Mouse (Mus musculus) limb, embryonic 14.5 days (tissue): ENCODE measurements around the gene Mecom. TPM values are rescaled to one million over a fixed set of nuclear protein-coding genes. Genes with fewer than 3 reads are reported as not detected.
A peak's percentile ranks its signal among the peaks of the same experiment; 100 is the strongest.

Source experiments
- ATAC-seq: fragments of 200-750 bp; cut with Nextera tagmentation; 2 replicates; pipeline ENCODE4 v1.8.0; 2017; ENCODE audit warnings: low read depth, moderate number of reproducible peaks, moderate TSS enrichment; ENCODE audit not compliant: low FRiP score
- DNase-seq: peaks from one replicate; pipeline ENCODE4 v3.0.0-alpha.2; 2015; ENCODE audit warnings: low spot score
- H3K27ac ChIP-seq: fragments of 300-500 bp; sonication (generic); replicated peaks from 2 replicates; pipeline ENCODE4 v1.5.1; 2014; ENCODE audit warnings: low read depth, mild to moderate bottlenecking, low read length, moderate library complexity, mixed read lengths
- H3K27me3 ChIP-seq: fragments of 300-500 bp; sonication (generic); 2 replicates; pipeline ENCODE4 v1.6.1; 2014; ENCODE audit warnings: low read length, mixed read lengths; ENCODE audit not compliant: control insufficient read depth, insufficient read depth
- H3K36me3 ChIP-seq: fragments of 300-500 bp; sonication (generic); 2 replicates; pipeline ENCODE4 v1.6.1; 2014; ENCODE audit warnings: mild to moderate bottlenecking, low read length, moderate library complexity, mixed read lengths; ENCODE audit not compliant: control insufficient read depth, insufficient read depth
- H3K4me1 ChIP-seq: fragments of 300-500 bp; sonication (generic); 2 replicates; pipeline ENCODE4 v1.6.1; 2014; ENCODE audit warnings: antibody characterized with exemption, low read length, mixed read lengths; ENCODE audit not compliant: control insufficient read depth, insufficient read depth
- H3K4me2 ChIP-seq: fragments of 300-500 bp; sonication (generic); replicated peaks from 2 replicates; pipeline ENCODE4 v1.6.1; 2014; ENCODE audit warnings: low read depth, mild to moderate bottlenecking, low read length, moderate library complexity; ENCODE audit not compliant: severe bottlenecking
- H3K4me3 ChIP-seq: fragments of 300-500 bp; sonication (generic); replicated peaks from 2 replicates; pipeline ENCODE4 v1.5.1; 2014; ENCODE audit warnings: low read length
- H3K9ac ChIP-seq: fragments of 300-500 bp; sonication (generic); 2 replicates; pipeline ENCODE4 v1.6.1; 2014; ENCODE audit warnings: mild to moderate bottlenecking, low read depth, low read length, moderate library complexity; ENCODE audit not compliant: severe bottlenecking
- H3K9me3 ChIP-seq: fragments of 300-500 bp; sonication (generic); 2 replicates; pipeline ENCODE4 v1.6.1; 2016; ENCODE audit warnings: low read length; ENCODE audit not compliant: control insufficient read depth
- POLR2A ChIP-seq: fragments of 200-500 bp; IDR thresholded peaks from 2 replicates; pipeline ENCODE4 v1.8.0; 2012; ENCODE audit warnings: inconsistent platforms, mild to moderate bottlenecking, moderate library complexity, borderline replicate concordance; ENCODE audit not compliant: insufficient read depth, insufficient read length; ENCODE audit errors: extremely low read depth
- WGBS: fragments of 180-500 bp; shearing (Covaris S2); extraction: QIAGEN DNeasy Blood & Tissue Kit; methylation state at CpG from one replicate; pipeline ENCODE4 v1.1.7; 2014; 5-methylcytosine and 5-hydroxymethylcytosine counted together
- polyA plus RNA-seq, 2 experiments: library from polyadenylated mRNA; depleted of rRNA in 1 of 2; stranded (reverse) in 1 of 2; unstranded in 1 of 2; fragments of >200 nt; fragmentation: Nextera tagmentation in 1 of 2; extraction: Ambion mirVana in 1 of 2; gene quantifications; 2 replicates each; pipeline versions ENCODE4 v1.2.1 to v1.2.3; 2012 to 2014

Mecom gene
- polyA plus RNA-seq, 2 experiments: 35.8 to 42.2 TPM

DNA sequence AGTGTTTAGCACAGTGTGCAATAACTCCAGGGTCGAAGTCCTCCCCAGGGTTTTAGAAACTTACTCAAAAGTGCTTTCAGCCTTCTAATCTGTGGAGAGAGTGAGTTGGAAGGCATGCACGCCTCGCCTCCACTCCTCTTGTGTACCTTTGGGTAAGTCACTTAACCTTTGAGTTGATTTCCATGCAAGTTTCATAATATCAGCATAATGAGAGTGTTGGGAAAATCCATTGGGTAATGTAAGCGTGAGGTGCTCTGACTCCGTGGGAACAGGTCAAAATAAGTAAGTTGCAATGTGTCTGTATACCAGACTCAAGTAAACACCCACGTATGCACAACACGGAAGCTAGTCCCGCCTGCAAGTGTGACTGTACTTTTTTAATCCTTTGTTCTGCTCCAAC is 528.4 kb downstream of the Mecom start:
- WGBS: 66% methylated on average over 8 of the region's 8 CpGs
- H3K36me3 ChIP-seq: no peaks in the 10 kb centered on the region
- no peak for ATAC-seq
- no peak overlapping the region for H3K9ac ChIP-seq
- H3K4me3 ChIP-seq: no peak overlapping the region
- no peak for DNase-seq
- no peak overlapping the region for H3K4me2 ChIP-seq
- no peak for TF ChIP-seq POLR2A
- no peaks in the 10 kb centered on the region for H3K27me3 ChIP-seq
- H3K4me1 ChIP-seq: peaks cover 21% of the 10 kb centered on the region
- H3K9me3 ChIP-seq: no peaks in the 10 kb centered on the region
- H3K27ac ChIP-seq: no peak overlapping the region

DNA sequence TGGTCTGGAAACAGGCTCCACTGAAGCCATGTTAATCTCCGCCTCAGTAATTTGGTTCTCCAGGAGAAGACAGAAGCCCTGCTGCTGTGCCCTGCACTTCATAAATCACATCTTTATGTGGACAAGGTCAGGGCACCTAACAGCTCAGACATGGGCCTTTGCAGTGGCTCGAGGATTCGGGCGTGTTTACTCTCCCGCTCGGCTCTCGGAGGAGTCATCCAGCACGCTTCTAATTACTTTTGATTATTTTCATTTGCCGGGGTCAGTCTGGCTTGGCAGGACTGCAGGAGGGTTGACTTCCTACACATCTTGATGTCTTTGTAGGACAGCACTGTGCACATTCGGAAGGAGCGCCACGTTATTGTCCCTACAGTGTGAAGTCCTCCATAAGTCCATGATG is 529.6 kb downstream of the Mecom start:
- 9% methylated on average over 12 of the region's 12 CpGs for WGBS
- no peak overlapping the region for H3K4me2 ChIP-seq

DNA sequence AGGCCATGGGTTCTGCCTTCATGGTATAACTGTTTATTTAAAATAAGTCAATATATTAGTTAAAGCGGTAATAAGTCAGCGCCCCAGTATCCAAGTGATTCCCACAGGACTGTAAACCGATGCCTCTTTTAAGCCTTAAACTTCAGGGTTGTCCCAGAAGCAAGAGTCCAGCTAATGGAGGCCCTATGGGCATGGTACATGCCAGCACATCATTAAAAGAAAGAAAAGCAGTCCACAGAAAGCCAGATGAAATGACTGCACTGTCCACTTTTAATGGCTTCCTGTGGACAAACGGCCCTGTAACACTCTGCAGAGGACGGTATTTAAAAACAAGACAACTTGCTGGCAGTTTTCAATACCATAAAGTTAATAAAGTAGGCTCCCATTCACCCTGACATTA is 531.0 kb downstream of the Mecom start:
- H3K36me3 ChIP-seq: no peaks in the 10 kb centered on the region
- TF ChIP-seq POLR2A: no peak
- no peaks in the 10 kb centered on the region for H3K27me3 ChIP-seq
- no peak overlapping the region for H3K27ac ChIP-seq
- H3K4me1 ChIP-seq: peaks cover 21% of the 10 kb centered on the region
- DNase-seq: no peak
- no peak for ATAC-seq
- no peak overlapping the region for H3K4me3 ChIP-seq
- 26% methylated on average over 5 of the region's 5 CpGs for WGBS
- H3K9me3 ChIP-seq: no peaks in the 10 kb centered on the region
- no peak overlapping the region for H3K9ac ChIP-seq
- no peak overlapping the region for H3K4me2 ChIP-seq

More for the DNA sequence above, 529.6 kb downstream of the Mecom start:
- Histone ChIP-seq H3K9me3 (no peaks in the 10 kb centered on the region), H3K4me3 (no peak overlapping the region), H3K9ac (no peak overlapping the region), H3K36me3 (no peaks in the 10 kb centered on the region), H3K4me1 (peaks cover 21% of the 10 kb centered on the region), H3K27ac (no peak overlapping the region), H3K27me3 (no peaks in the 10 kb centered on the region)
- DNase-seq (no peak), ATAC-seq (no peak)
- no peak for TF ChIP-seq POLR2A

DNA sequence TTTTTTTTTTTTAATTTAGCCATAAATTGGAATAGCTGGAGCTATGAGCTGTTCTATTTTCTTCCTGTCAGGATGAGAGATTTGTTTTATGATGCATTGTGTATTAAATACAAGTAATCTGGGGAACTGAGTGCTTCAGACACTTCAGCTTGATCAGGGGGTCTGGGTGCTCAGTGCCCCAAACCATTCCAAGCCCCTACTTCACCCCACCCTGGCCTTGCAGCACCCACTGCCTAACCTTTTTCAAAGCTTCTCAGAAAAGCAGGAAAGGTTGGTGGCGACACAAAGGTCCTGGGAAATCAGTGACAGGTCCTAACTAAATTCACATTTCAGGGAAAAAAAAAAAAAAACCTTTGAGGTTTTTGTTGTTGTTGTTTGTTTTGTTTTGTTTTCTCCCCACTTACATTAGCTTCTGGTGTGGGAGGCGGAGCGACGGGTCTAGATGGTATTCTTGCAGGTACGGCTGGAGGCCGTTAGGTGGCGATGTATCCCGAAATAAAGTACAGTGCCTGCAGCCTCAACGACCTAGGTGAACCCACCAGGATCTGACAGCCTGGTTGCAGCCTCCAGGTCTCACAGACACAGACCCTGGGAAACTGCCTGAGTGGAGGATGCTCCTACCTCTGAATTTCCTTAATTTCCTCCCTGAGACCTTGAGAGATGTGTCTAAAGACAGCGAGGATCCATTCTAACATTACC is 532.7 kb downstream of the Mecom start:
- Histone ChIP-seq H3K9ac (no peak overlapping the region), H3K4me1 (peaks cover 21% of the 10 kb centered on the region), H3K27me3 (no peaks in the 10 kb centered on the region), H3K4me3 (no peak overlapping the region), H3K27ac (no peak overlapping the region), H3K4me2 (no peak overlapping the region), H3K9me3 (no peaks in the 10 kb centered on the region), H3K36me3 (no peaks in the 10 kb centered on the region)
- WGBS: 5% methylated on average over 10 of the region's 10 CpGs
- no peak for TF ChIP-seq POLR2A
- DNase-seq: peak; percentile 85
- no peak for ATAC-seq

DNA sequence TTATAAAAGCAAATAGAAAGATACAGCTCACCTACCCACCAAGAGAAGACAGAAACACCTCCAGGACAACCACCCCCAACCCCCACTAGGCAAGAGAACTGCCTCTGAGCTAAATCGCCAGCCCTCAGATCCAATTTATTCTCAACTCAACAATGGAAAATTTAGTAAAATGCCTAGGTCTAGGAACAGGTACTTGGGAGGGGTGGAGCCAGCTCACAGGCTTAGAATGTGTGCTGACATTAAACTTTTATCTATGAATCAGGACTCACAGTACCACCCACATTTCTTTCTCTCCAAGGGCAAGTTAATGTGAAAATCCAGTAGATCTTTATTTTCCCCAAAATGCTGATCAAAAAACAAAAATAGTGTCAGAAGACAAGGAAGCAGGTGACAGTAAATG is 533.5 kb downstream of the Mecom start:
- H3K4me3 ChIP-seq: no peak overlapping the region
- no peak overlapping the region; the same call in 1 of the 2 replicates for H3K4me2 ChIP-seq
- DNase-seq (no peak), ATAC-seq (no peak)
- H3K4me1 ChIP-seq: peaks cover 21% of the 10 kb centered on the region
- peak; percentile 13; the same call in 1 of the 2 replicates for TF ChIP-seq POLR2A
- no peak overlapping the region for H3K27ac ChIP-seq
- 25% methylated on average over 1 of the region's 1 CpGs for WGBS
- H3K9ac ChIP-seq: no peak overlapping the region
- H3K9me3 ChIP-seq: no peaks in the 10 kb centered on the region
- H3K27me3 ChIP-seq: no peaks in the 10 kb centered on the region
- H3K36me3 ChIP-seq: no peaks in the 10 kb centered on the region
